Mouse (Mus musculus): Measurements from ENCODE around the gene Fut11. TPM values are rescaled to one million over a fixed set of nuclear protein-coding genes. Genes with fewer than 3 reads are reported as not detected.

Gene Fut11
- total RNA-seq, 2 experiments from 2014 or later = 17.6 to 18.2 TPM

DNA sequence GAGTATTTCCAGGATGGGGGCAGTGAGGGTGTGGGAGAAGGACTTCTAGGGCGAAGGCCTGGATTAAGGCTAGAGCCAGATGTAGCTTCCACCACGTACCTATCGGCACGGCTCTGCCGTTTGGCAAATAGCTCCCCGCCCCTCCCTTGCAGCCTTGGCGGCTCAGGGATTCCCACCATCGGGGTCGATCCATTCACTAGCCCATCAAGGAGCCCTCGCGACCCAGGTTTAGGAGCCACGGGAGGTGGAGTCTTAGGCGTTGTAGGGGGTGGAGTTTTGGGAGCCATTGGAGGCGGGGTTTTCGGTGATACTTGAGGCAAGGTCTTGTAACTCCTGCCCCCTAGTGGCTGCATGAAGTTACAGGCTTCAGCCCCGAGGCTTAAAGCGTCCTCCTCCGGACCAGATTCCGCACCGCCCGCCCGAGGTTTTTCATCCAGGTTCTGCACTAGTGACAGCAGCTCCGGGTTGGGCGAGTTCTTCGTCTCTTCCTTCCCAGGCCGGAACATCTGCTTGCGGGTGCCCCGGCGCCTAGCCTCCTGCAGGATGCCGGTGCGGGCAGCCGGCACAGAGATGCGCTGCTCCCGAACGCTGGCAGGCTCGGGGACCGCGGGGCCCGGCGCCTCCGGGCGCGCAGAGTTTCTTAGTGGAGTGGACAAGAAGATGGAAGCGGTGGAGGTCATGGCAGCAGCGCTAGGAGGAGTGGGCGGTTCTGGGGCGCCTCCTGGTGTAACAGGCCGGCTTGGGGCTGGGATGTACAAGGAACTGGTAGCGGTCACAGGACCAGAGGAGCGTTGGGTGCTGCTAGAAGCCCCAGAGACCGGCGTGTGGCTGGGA, 33.7 kb upstream of the Fut11 start:
- H3K4me3 ChIP-seq = peak overlapping the region; percentile 92
- TF ChIP-seq CTCF (IDR thresholded peaks at IDR 0.05) = peak; percentile 85
- intact Hi-C loops (cut with DNase I) = loop anchor here (2.0 kb wide), 1 partner anchor 260 kb away; no protein-coding TSS in a partner anchor

GRCm38 (mm10) chr14:20661661-20662331, 33.0 kb upstream of the Fut11 start:
- Histone ChIP-seq H3K4me3 (peak overlapping the region; percentile 92), H3K27ac (peak overlapping the region; percentile 94)
- no peak for TF ChIP-seq CTCF (IDR thresholded peaks at IDR 0.05)
- no peak for DNase-seq (ENCODE audit: extremely low spot score in 1 of 2, low spot score in 2 of 2)
- intact Hi-C loops (cut with DNase I) = loop anchor here (2.0 kb wide), 1 partner anchor 261 kb away; no protein-coding TSS in a partner anchor

More for the DNA sequence above, 33.7 kb upstream of the Fut11 start:
- peak overlapping the region; percentile 94 for H3K27ac ChIP-seq
- peak; percentile 90 to 91 for DNase-seq (ENCODE audit: extremely low spot score in 1 of 2, low spot score in 2 of 2)

- intact Hi-C loops (cut with DNase I) = no loop called here
- no peak for TF ChIP-seq CTCF (IDR thresholded peaks at IDR 0.05)
- no peak for DNase-seq (ENCODE audit: extremely low spot score in 1 of 2, low spot score in 2 of 2)
- Histone ChIP-seq H3K27ac (no peak overlapping the region), H3K4me3 (no peak overlapping the region)
These were observed 32.0 kb upstream of the Fut11 start for GRCm38 (mm10) chr14:20662740-20663139.

GRCm38 (mm10) chr14:20663601-20664000, 31.2 kb upstream of the Fut11 start:
- intact Hi-C loops (cut with DNase I) = no loop called here
- DNase-seq (ENCODE audit: extremely low spot score in 1 of 2, low spot score in 2 of 2) = no peak
- no peak overlapping the region for H3K4me3 ChIP-seq
- no peak overlapping the region for H3K27ac ChIP-seq
- TF ChIP-seq CTCF (IDR thresholded peaks at IDR 0.05) = no peak

DNA sequence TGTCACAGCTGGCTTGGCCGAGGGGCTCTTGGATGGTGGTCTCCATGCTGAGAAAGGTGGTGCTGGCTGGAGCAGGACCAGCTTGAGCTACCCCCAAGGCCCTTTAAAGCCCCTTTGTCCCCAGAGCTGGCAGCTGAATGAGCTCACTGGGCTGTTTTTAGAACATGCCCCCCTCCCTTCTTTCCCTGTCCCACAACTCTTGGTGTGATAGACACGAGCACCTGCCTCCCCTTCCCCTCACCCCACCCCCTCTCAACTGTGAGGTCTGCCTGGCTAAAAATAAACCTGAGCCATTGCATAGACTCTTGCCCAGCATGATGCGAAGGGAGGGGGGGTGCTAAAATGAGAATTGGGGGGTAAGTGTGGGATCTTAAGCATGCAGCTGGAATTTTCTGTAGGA, 30.3 kb upstream of the Fut11 start:
- H3K4me3 ChIP-seq = no peak overlapping the region
- no peak overlapping the region for H3K27ac ChIP-seq
- no peak for TF ChIP-seq CTCF (IDR thresholded peaks at IDR 0.05)
- intact Hi-C loops (cut with DNase I) = no loop called here
- no peak for DNase-seq (ENCODE audit: extremely low spot score in 1 of 2, low spot score in 2 of 2)

- no peak for TF ChIP-seq CTCF (IDR thresholded peaks at IDR 0.05)
- no peak overlapping the region for H3K27ac ChIP-seq
- no peak overlapping the region for H3K4me3 ChIP-seq
- intact Hi-C loops (cut with DNase I) = no loop called here
- no peak for DNase-seq (ENCODE audit: extremely low spot score in 1 of 2, low spot score in 2 of 2)
These were observed 27.3 kb upstream of the Fut11 start for GRCm38 (mm10) chr14:20667469-20667868.

DNA sequence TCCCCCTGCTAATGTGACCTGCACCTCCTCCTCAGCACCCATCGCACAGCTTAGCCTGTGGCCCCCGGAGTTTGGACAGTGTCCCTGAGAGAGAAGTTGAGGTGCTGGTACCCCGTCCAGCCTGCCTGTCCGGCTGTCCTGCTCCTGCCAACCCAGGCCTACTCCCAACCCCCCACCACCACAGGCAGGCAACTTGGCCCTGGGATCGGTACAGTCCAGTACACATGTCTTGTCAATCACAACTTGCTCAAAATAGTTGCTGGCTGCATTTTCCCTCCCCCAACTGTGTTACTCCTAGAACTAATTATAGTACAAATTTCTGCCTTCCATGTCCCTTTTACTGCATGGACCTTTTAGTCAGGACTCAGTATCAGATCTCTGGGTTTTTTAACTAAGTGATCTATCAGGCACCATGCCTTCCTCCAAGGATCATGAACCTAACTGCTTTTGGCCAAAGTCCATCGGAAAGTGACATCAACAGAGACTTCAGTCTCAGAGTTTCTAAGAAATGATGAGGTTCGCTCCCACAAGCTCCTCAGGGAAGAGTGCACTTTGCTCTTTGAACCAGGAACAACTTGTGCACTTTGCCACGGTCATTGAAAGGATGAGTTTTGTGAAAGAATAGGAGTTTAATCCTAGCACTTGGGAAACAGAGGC, 26.5 kb upstream of the Fut11 start, which contains the start of gene Synpo2l:
Gene Synpo2l, minus strand, starts transcription at position 201 of the 657 bp plus-strand sequence.
- Histone ChIP-seq H3K4me3 (no peak within 1 kb of the TSS), H3K27ac (no peak within 1 kb of the TSS)
- no peak for TF ChIP-seq CTCF (IDR thresholded peaks at IDR 0.05)
- intact Hi-C loops (cut with DNase I) = no loop called here
- DNase-seq (ENCODE audit: extremely low spot score in 1 of 2, low spot score in 2 of 2) = no peak

DNA sequence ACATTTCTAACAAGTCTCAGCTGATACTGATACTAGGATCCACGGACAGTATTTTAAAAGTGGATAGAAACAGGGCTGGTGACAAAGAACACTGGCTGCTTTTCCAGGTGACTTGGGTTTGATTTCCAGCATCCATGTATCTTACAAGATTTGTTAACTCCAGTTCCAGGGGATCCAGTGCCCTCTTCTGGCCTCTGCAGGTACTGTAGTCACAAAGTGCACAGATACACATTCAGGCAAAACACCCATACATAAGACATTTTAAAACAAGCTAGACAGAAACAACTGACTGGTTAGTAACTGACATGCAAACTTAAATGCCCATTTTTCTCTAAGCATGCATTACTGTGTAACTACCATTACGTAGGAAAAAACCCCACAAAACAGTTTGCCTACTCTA, 21.8 kb upstream of the Fut11 start:
- intact Hi-C loops (cut with DNase I) = no loop called here
- TF ChIP-seq CTCF (IDR thresholded peaks at IDR 0.05) = peak; percentile 43
- no peak for DNase-seq (ENCODE audit: extremely low spot score in 1 of 2, low spot score in 2 of 2)

DNA sequence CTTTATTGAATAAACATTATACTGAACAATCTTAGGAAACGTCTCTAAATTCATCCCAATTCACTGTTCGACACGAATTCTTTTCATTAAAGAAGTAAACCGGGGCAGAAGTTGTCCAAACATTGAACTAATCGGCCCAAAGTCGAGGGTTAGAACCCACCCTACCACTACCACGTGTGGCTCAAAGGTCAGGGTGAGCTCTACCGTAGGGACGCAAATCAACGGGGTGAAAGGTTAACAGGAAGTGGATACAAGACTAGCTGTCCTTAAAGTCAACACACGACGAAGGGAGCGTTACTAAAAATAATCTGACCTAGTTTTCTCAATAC, 21.1 kb upstream of the Fut11 start:
- intact Hi-C loops (cut with DNase I) = no loop called here
- no peak; the same call in 1 of the 2 replicates for TF ChIP-seq CTCF (IDR thresholded peaks at IDR 0.05)
- peak; percentile 43 to 56 for DNase-seq (ENCODE audit: extremely low spot score in 1 of 2, low spot score in 2 of 2)
- Histone ChIP-seq H3K27ac (peak overlapping the region; percentile 63; the same call in 1 of the 2 replicates), H3K4me3 (peak overlapping the region; percentile 76)

More for the DNA sequence above, 21.8 kb upstream of the Fut11 start:
- H3K27ac ChIP-seq = no peak overlapping the region
- no peak overlapping the region for H3K4me3 ChIP-seq

- peak within 1 kb of the TSS; percentile 76 for H3K4me3 ChIP-seq
- peak; percentile 96 to 99 for DNase-seq (ENCODE audit: extremely low spot score in 1 of 2, low spot score in 2 of 2)
- intact Hi-C loops (cut with DNase I) = no loop called here
- TF ChIP-seq CTCF (IDR thresholded peaks at IDR 0.05) = no peak
- peak within 1 kb of the TSS; percentile 88 for H3K27ac ChIP-seq
These were observed 20.5 kb upstream of the Fut11 start, which contains the start of gene Sec24c for GRCm38 (mm10) chr14:20674064-20674833. Gene Sec24c (plus strand): TSS chr14:20674308.

- Histone ChIP-seq H3K4me3 (no peak overlapping the region), H3K27ac (no peak overlapping the region)
- TF ChIP-seq CTCF (IDR thresholded peaks at IDR 0.05) = no peak
- no peak for DNase-seq (ENCODE audit: extremely low spot score in 1 of 2, low spot score in 2 of 2)
- intact Hi-C loops (cut with DNase I) = no loop called here
These were observed 16.9 kb upstream of the Fut11 start for GRCm38 (mm10) chr14:20677906-20678305.

All from left cerebral cortex, adult 2 months (tissue).